Mouse (Mus musculus) mature B cell (primary cell): ENCODE results near the gene Eps8.

Experiments used
- in situ Hi-C: fragments of 300-500 bp; cut with MboI; formaldehyde crosslinking; loops from 2 replicates; pipeline ENCODE4 v1.14.3; 2019

The Eps8 gene

GRCm38 (mm10) chr6:137612071-137612547 lies 42.6 kb downstream of the Eps8 start:
- in situ Hi-C loops: no loop called here

- in situ Hi-C loops: no loop called here
Observed at GRCm38 (mm10) chr6:137608160-137608930, 46.3 kb downstream of the Eps8 start.

- in situ Hi-C loops: no loop called here
Observed at GRCm38 (mm10) chr6:137606541-137606940, 48.1 kb downstream of the Eps8 start.

GRCm38 (mm10) chr6:137604417-137605248 lies 50.0 kb downstream of the Eps8 start:
- in situ Hi-C loops: no loop called here

DNA sequence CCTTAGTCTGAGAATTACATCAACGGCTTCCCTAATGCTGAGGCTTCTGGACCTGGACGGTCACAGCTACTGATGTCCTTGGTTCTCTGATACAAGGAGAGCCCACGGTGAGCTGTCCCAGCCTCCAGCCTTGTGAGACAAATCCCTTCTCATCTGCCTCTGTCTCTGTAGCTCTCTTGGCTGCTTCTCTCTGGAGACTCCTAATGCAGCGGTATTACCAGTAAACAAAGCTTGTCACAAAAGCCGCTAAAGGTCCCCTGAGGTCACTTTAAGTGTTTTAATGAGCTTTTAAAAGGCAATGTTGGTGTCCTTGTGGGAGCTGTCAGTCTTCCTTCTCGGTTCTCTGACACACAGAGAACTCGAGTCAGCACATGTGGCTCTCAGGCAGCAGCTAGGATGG lies 56.4 kb downstream of the Eps8 start:
- in situ Hi-C loops: no loop called here

DNA sequence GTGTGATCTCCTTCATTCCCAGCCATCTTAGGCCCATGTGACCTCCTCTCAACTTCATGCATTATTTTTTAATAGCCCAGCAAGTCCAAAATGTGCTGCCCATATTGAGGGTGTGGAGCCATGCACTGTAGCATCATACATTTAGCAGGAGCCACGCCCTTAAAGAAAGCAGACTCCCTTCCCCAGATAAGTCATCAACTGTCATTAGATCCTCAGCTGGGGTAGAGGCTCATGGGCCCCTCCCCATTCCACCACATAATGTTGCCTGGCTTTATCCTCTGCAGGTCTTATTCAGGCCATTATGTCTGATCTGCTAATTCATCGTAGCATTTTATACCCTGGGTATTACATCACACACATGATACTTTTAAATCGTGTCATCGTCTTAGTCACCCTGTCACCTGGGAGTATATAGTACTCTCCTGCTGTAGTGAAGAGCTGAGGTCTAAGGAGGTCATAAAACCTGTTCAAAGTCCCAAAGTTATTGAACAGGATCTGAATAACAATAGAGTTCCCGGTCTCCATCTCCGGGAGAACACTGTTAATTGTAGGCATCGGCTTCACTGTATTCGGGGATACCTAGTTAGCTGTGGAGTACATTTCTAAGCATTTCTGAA lies 57.1 kb downstream of the Eps8 start:
- in situ Hi-C loops: no loop called here

DNA sequence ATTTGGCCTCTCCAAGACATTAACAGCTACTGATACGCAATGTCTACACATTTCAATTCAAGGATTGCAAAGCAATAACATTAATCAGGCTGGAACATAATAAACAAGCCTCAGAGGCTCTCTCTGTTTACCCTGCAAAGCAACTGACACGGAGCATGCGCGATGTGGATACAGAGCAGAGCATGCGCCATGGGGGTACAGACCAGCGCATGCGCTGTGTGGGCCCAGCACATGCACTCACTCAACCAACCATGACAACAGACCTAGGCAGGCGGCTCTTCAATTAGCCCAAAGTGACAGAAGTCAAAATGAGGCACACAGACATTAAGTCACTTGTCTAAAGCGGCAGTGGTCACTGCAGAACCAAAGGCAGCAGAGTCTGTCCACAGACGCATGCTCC lies 62.1 kb downstream of the Eps8 start:
- in situ Hi-C loops: no loop called here

- in situ Hi-C loops: no loop called here
Observed at GRCm38 (mm10) chr6:137589245-137589618, 65.4 kb downstream of the Eps8 start.

GRCm38 (mm10) chr6:137588481-137589244 lies 66.0 kb downstream of the Eps8 start:
- in situ Hi-C loops: no loop called here

GRCm38 (mm10) chr6:137587866-137588265 lies 66.8 kb downstream of the Eps8 start:
- in situ Hi-C loops: no loop called here

DNA sequence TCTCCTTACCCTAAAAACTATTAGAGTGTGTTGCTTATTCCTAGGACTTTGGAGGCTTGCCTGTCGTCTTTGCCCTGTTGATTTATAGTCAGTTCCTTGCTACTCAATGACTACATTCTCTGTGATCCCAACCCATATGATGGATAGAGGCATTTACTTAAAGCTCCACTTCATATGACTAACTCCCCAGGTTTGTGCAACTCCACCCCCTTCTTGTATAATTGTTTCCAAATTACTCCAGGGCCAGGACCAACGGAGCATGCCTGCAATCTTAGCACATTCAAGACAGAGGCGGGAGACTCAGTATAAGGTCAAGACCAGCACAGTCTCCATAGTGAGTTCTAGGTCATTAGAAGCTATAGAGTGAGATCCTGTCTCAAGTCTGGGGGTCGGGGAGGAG lies 69.4 kb downstream of the Eps8 start:
- in situ Hi-C loops: no loop called here

DNA sequence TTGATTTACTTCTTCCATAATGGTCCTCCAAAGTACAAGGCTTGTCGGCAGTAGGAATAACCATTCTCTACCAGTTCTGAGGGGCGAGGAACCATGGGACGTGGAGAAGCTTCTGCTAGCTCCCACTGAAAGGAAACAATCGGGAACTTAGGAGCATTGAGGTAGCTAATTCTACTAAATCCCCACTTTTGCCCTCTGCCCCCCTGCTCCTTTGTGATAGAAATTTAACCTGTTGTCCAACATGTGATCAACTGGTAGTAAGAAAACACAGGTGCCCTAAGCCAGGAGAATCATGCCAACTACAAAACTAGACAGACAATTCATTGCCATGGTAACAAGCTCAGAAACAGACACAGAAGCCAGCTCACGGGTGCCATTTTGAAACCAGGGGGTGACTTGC lies 71.6 kb downstream of the Eps8 start:
- in situ Hi-C loops: no loop called here

DNA sequence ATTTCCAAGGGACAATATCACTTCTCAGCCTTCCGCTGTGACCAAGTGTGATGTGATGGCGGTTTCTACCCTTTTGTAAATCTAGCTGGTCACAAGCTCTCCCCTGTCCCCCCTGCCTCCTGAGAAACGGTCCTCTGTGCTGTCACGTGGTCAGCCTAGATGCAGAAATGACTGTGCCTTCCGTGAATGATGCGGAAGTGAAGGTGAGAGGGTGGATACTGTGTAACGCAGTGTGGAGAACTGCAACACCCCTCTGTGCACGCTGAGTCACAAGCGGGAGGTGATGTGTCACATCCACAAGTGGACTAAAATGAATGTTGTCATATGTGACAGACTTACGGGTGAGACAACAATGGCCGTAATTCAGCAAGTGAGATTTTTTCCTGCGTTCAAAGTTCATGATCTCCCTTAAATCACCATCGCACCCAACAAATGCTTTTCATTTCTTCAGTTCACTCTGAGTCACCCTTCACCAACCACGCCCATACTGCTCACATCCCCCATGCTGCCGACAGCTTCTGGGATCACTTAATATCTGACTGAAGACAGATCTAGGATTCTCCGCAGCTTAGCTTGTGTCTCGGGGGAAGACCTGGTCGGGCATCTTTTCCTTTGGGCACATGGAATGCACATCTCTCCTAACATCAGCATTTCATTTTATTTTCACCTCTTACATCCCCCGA lies 72.3 kb downstream of the Eps8 start:
- in situ Hi-C loops: no loop called here

GRCm38 (mm10) chr6:137581331-137582010 lies 73.2 kb downstream of the Eps8 start:
- in situ Hi-C loops: no loop called here

DNA sequence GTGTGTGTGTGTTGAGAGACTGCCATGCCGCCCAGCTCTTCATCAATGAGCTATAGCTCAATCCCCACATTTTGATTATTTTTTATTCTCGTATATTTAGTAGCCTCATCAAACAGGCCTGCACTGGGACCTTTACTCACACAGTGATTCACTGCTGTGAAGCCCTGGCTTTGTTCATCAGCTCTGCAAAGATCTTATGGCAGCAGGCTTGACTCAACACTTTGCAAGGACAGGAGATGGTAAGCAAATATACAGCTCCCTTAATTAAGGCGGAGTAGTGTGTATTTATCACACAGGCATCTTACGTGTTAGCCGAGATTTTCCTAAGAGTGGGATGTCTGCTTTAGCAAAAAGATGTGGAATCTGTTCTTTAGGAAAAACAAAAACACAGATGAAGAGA lies 74.2 kb downstream of the Eps8 start:
- in situ Hi-C loops: no loop called here

DNA sequence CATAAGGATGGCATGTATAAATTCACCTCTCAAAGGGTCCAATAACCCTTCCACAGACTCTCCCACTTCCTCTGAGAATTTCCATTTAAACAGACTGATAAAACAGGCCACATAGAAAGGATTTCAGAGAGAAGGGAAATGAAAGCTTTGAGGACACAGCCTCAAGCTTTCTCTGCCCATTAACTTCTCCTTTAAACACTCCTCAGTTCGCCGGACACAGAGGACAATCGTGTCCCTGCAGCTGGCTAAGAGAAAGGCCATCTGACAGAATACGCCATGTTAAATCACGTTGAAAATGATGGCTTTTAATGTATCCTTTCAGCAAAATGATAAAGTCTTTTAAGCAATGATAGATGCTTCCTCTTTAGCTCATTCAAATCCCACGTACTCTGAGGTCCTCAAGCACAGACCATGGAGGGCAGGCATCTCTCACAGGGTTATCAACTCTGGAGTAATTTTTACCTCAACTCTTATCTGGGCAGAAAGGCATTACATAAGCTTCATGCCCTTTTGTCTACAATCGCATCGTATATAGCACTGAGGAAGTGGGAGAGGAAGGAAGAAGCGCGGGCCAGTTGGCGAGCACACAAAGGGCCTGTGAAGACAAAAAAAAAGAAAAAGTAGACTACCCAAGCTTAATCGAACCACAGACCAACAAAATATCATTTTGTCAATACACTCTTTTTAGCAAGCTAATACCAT lies 77.9 kb downstream of the Eps8 start:
- in situ Hi-C loops: no loop called here

DNA sequence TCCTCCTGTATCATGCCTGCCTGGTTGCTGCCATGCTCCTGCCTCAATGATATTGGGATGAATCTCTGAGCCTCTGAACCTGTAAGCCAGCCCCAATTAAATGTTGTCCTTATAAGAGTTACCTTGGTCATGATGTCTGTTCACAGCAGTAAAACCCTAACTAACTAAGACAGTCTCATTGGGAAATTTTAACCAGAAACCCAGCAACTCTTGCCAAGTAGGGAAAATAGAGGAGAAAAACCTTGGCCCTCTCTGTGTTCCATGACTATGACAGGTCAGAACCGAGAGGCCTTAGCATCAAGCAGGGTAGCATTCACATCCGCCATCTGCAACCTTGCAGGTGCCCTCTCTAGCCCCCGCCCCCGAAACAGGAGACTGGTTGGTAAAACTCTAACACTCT lies 78.6 kb downstream of the Eps8 start:
- in situ Hi-C loops: no loop called here

DNA sequence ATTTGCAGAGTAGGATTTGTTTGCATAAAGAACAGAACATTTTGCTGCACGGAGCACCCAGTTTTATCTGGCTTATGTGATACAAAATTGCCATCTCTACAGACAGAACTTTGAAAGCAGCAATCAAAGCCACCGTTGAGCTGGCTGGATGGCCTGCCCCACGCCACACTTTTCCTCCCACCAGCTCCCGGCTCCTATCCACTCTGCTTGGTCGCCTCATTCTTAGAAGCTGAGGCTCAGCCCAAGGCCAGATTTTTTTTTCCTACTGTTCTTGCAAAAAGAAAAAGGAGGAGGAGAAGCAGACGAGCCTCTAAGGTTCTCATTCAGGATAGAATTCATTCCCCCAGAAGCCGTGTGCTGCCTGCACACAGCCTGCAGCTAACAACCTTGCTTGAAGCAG lies 80.8 kb downstream of the Eps8 start:
- in situ Hi-C loops: no loop called here

GRCm38 (mm10) chr6:137570718-137571131 lies 84.0 kb downstream of the Eps8 start:
- in situ Hi-C loops: no loop called here

DNA sequence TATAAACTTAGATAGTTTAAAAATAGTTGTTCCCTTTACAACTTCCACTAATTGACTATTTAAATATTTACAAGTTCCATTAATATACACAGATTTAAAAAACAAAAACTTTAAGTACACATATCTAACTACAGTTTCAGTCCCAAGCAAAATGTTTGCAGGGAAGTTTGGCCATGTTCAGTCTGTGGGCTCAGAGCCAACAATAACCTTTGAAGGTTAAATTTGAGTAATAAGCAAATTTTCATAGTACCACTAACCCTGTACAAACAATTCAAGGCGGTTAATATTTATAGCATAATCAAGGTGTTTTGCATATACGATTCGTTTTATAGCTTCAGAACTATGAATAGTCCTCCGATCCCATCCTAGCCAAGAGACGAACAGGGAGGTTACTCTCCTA lies 84.7 kb downstream of the Eps8 start:
- in situ Hi-C loops: no loop called here
